Mouse (Mus musculus): ENCODE data around the gene Eif4e2. TPM values are rescaled to one million over a fixed set of nuclear protein-coding genes. Genes with fewer than 3 reads are reported as not detected.

The Eif4e2 gene
- total RNA-seq, 4 experiments from 2014 or later: 54.7 to 68.0 (median 59.8) TPM

Other genes starting within 250 kb of the Eif4e2 start
- gene Alppl2, start 124.0 kb upstream of the Eif4e2 start, total RNA-seq (2022): not detected
- gene Alpi, start 112.3 kb upstream of the Eif4e2 start, total RNA-seq (2022): under 1 TPM in 1 of 4 experiments, not detected in 3; 0.20 TPM
- gene Akp3, start 88.9 kb upstream of the Eif4e2 start, total RNA-seq (2022): not detected
- gene Ecel1, start 57.4 kb upstream of the Eif4e2 start, total RNA-seq (2022): 1 to 10 TPM; 2.3 to 5.3 (median 3.7) TPM
- gene Prss56, start 30.6 kb upstream of the Eif4e2 start, total RNA-seq (2022): under 1 TPM in 1 of 4 experiments, not detected in 3; 0.14 TPM
- not detected for gene Chrnd, start 23.3 kb upstream of the Eif4e2 start, total RNA-seq (2022)
- not detected for gene Chrng, start 9.3 kb upstream of the Eif4e2 start, total RNA-seq (2022)
- gene Efhd1, start 50.4 kb downstream of the Eif4e2 start, total RNA-seq (2022): 10 to 100 TPM; 14.7 to 17.4 (median 16.3) TPM
- gene Gigyf2, start 113.1 kb downstream of the Eif4e2 start, total RNA-seq (2022): 100 to 1,000 TPM; 130 to 170 (median 151) TPM
- gene Kcnj13, start 180.8 kb downstream of the Eif4e2 start, total RNA-seq (2022): 1 to 10 TPM; 2.1 to 4.6 (median 2.7) TPM

All from layer of hippocampus, adult 8-10 months (tissue).